Comparison of ENCODE assay signal across 15 mouse cellular contexts in the genomic region with DNA sequence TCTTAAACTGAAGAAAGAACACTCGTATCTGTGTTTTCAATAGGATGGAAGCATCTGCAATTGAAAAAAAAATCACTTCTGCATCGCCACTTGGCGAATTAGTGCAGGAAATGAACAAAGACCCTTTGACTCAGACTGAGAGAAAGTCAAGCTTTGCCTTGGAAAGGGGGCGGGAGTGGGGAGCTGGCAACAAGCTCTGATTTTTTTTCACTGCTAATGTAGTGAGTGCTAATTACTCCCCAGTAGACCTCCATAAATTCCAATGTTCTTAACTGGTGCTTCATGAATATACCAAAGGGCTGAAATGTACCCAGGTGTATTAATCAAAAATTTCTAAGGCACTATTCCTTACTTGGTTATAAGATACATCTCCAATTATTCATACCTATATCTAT.
A peak's percentile ranks its signal among the peaks of the same experiment; 100 is the strongest.
DNase-seq lines count a peak whose midpoint lies in the region; ATAC-seq and TF ChIP-seq lines count a peak whose summit lies in the region.
"Had no signal": no experiment of that assay in that cellular context is flagged by ENCODE, and none has a peak within 500 bp of the region (broad histone marks: within the 10 kb centered on the region; RNA-seq: fewer than 3 reads in every experiment).

No protein-coding gene starts in this region.

- no peaks in the 10 kb centered on the region for H3K36me3 ChIP-seq in kidney, embryonic 15.5 days
- no peaks in the 10 kb centered on the region for H3K36me3 ChIP-seq in hindbrain, embryonic 15.5 days
- no peaks in the 10 kb centered on the region for H3K36me3 ChIP-seq in midbrain, embryonic 16.5 days (ENCODE audit: control insufficient read depth, insufficient read depth, low read length)
- H3K36me3 ChIP-seq in liver, postnatal 0 days (replicated peaks; ENCODE audit: insufficient read depth, low read length), result no peaks in the 10 kb centered on the region
- H3K36me3 ChIP-seq: embryonic facial prominence, embryonic 15.5 days; heart, embryonic 12.5 days; liver, embryonic 15.5 days had no signal

- H3K9me3 ChIP-seq in kidney, embryonic 15.5 days (replicated peaks), result no peaks in the 10 kb centered on the region
- H3K9me3 ChIP-seq in hindbrain, embryonic 15.5 days, result no peaks in the 10 kb centered on the region
- no peaks in the 10 kb centered on the region for H3K9me3 ChIP-seq in midbrain, embryonic 16.5 days (replicated peaks; ENCODE audit: control insufficient read depth, low read length, poor library complexity, severe bottlenecking)
- H3K9me3 ChIP-seq in liver, postnatal 0 days (ENCODE audit: low read length), result no peaks in the 10 kb centered on the region
- H3K9me3 ChIP-seq: embryonic facial prominence, embryonic 15.5 days; heart, embryonic 12.5 days; liver, embryonic 15.5 days had no signal

- H3K27ac ChIP-seq in kidney, embryonic 15.5 days, result peak overlapping the region; percentile 27; the same call in 1 of the 2 replicates
- H3K27ac ChIP-seq in hindbrain, embryonic 15.5 days (replicated peaks), result peak overlapping the region; percentile 82
- H3K27ac ChIP-seq in midbrain, embryonic 16.5 days (ENCODE audit: low read length), result peak overlapping the region; percentile 77
- H3K27ac ChIP-seq in liver, postnatal 0 days (ENCODE audit: low read depth), result no peak overlapping the region
- H3K27ac ChIP-seq: embryonic facial prominence, embryonic 15.5 days; liver, embryonic 15.5 days had no signal

- no peak overlapping the region for H3K9ac ChIP-seq in kidney, embryonic 15.5 days
- no peak overlapping the region for H3K9ac ChIP-seq in hindbrain, embryonic 15.5 days
- H3K9ac ChIP-seq in midbrain, embryonic 16.5 days (ENCODE audit: low read depth, low read length), result no peak overlapping the region
- H3K9ac ChIP-seq in liver, postnatal 0 days (replicated peaks), result no peak overlapping the region
- H3K9ac ChIP-seq: embryonic facial prominence, embryonic 15.5 days; heart, embryonic 12.5 days; liver, embryonic 15.5 days had no signal

- ATAC-seq in kidney, embryonic 15.5 days (replicated peaks; ENCODE audit: low FRiP score), result no peak
- no peak for ATAC-seq in hindbrain, embryonic 15.5 days (ENCODE audit: low FRiP score, low read depth)
- peak; percentile 55 for ATAC-seq in midbrain, embryonic 16.5 days
- ATAC-seq in megakaryocyte, adult 5-6 weeks (ENCODE audit: poor library complexity, severe bottlenecking), result no peak
- ATAC-seq in liver, postnatal 0 days, result no peak

- H3K4me2 ChIP-seq in kidney, embryonic 15.5 days, result peak overlapping the region; percentile 1; the same call in 1 of the 2 replicates
- peak overlapping the region; percentile 26 for H3K4me2 ChIP-seq in hindbrain, embryonic 15.5 days
- H3K4me2 ChIP-seq in midbrain, embryonic 16.5 days (ENCODE audit: low read length), result no peak overlapping the region
- no peak overlapping the region for H3K4me2 ChIP-seq in liver, postnatal 0 days (ENCODE audit: low read depth, low read length)
- H3K4me2 ChIP-seq: embryonic facial prominence, embryonic 15.5 days; heart, embryonic 12.5 days; liver, embryonic 15.5 days had no signal

- no peaks in the 10 kb centered on the region for H3K27me3 ChIP-seq in kidney, embryonic 15.5 days
- H3K27me3 ChIP-seq in hindbrain, embryonic 15.5 days, result no peaks in the 10 kb centered on the region
- H3K27me3 ChIP-seq in midbrain, embryonic 16.5 days (ENCODE audit: control insufficient read depth, insufficient read depth, low read depth, low read length), result no peaks in the 10 kb centered on the region
- H3K27me3 ChIP-seq in liver, postnatal 0 days (ENCODE audit: insufficient read depth, low read length), result no peaks in the 10 kb centered on the region
- H3K27me3 ChIP-seq: embryonic facial prominence, embryonic 15.5 days; heart, embryonic 12.5 days; liver, embryonic 15.5 days had no signal

- no peak for TF ChIP-seq CTCF in brain, embryonic 14.5 days (IDR thresholded peaks at IDR 0.05; ENCODE audit: borderline replicate concordance, extremely low read depth, insufficient read depth, insufficient read length)
- TF ChIP-seq CTCF in liver, postnatal 0 days (IDR thresholded peaks at IDR 0.05; ENCODE audit: low read depth), result no peak

- TF ChIP-seq POLR2A in brain, embryonic 14.5 days (IDR thresholded peaks at IDR 0.05; ENCODE audit: borderline replicate concordance, extremely low read depth, insufficient read depth, insufficient read length, poor library complexity, severe bottlenecking), result no peak

- peaks cover 13% of the 10 kb centered on the region for H3K4me1 ChIP-seq in kidney, embryonic 15.5 days
- H3K4me1 ChIP-seq in hindbrain, embryonic 15.5 days (replicated peaks), result peaks cover 30% of the 10 kb centered on the region
- H3K4me1 ChIP-seq in midbrain, embryonic 16.5 days (ENCODE audit: control insufficient read depth, insufficient read depth, low read length), result peaks cover 26% of the 10 kb centered on the region
- no peaks in the 10 kb centered on the region for H3K4me1 ChIP-seq in liver, postnatal 0 days (ENCODE audit: insufficient read depth)
- H3K4me1 ChIP-seq: embryonic facial prominence, embryonic 15.5 days; heart, embryonic 12.5 days; liver, embryonic 15.5 days had no signal

- no peak overlapping the region for H3K4me3 ChIP-seq in kidney, embryonic 15.5 days (replicated peaks)
- H3K4me3 ChIP-seq in hindbrain, embryonic 15.5 days, result no peak overlapping the region
- H3K4me3 ChIP-seq in midbrain, embryonic 16.5 days (ENCODE audit: low read depth, low read length), result no peak overlapping the region
- H3K4me3 ChIP-seq in liver, postnatal 0 days (ENCODE audit: low read depth, low read length), result no peak overlapping the region
- H3K4me3 ChIP-seq: embryonic facial prominence, embryonic 15.5 days; heart, embryonic 12.5 days; liver, embryonic 15.5 days had no signal

- DNase-seq in kidney, postnatal 14 days, result no peak
- DNase-seq in brain, embryonic 14.5 days (ENCODE audit: low read depth), result peak; percentile 77
- no peak for DNase-seq in natural killer cell, adult 2 months (ENCODE audit: low spot score in 2 of 2)
- DNase-seq in liver, postnatal 0 days, result no peak
- DNase-seq: cerebellum, adult 11-12 months; gastrocnemius, postnatal 36 days; heart, postnatal 4 days; kidney, adult 9 months had no signal

- no peak for TF ChIP-seq EP300 in liver, postnatal 0 days (IDR thresholded peaks at IDR 0.05; ENCODE audit: low read depth)

- 46% methylated on average over 4 of the region's 4 CpGs for WGBS in kidney, embryonic 15.5 days
- 27% methylated on average over 4 of the region's 4 CpGs for WGBS in hindbrain, embryonic 15.5 days
- WGBS in midbrain, embryonic 16.5 days, result 30% methylated on average over 4 of the region's 4 CpGs
- 71% methylated on average over 4 of the region's 4 CpGs for WGBS in liver, postnatal 0 days (ENCODE audit: insufficient replicate concordance)

Comparison
In these comparisons a context has a peak if more than half of its experiments do, and no peak if none do; other contexts are left out.
1. H3K4me2 ChIP-seq: peak in kidney, embryonic 15.5 days (single experiment) and hindbrain, embryonic 15.5 days (single experiment); none in midbrain, embryonic 16.5 days (single experiment) and liver, postnatal 0 days (single experiment).